Mouse (Mus musculus) right cerebral cortex, adult 2 months (tissue): ENCODE measurements around the gene Duxbl3.
"Not testable (repeated sequence)": the region's sequence is repeated elsewhere in the genome, so short reads cannot be mapped to it uniquely, and the experiment has no call there.

ENCODE experiments used
- DNase-seq, 2 experiments: peaks; one replicate each; pipeline ENCODE4 v3.0.0; 2021 to 2022; ENCODE audit warnings: low spot score in 2 of 2

The Duxbl3 gene

GRCm38 (mm10) chr14:26257756-26258617 is at the start of gene Duxbl3:
Duxbl3 (plus strand) TSS chr14:26257962.
- not testable (repeated sequence) for DNase-seq

DNA sequence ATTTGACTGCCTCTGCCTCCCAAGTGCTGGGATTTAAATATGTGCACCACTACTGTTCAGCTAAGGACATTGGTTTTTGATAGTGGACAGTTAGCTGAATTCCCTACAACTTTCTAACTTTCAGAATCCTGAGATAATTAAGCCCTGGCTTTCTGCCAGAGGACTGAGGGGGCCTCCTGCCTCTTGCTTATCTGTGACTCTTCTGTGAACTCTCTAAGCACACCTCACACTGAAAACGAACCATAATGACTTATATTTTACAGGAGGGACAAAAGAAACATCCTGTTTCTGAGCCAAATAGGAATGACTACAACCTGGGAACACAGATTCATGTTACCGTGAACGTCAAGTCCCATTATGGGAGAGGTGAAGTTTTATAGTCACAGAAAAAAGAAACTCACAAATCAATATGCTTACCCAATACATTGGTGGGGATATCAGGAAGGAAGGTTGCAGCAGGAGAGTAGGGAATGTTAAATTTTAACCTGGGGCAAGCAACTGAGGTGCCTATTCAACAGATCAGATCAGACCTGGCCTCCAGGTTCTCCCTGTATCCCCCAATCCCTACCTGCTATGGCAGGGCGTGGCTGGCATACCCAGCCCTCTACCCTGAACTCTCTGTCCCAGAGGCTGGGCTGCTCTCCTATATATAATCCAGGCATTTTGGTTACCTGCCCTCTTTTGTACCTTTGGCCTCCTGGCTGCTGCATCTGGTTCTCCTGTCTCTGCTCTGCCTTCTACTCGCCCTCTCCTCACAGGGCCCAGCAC is 41.3 kb upstream of the Duxbl3 start:
- not testable (repeated sequence) for DNase-seq

GRCm38 (mm10) chr14:26237183-26237582 is 20.6 kb upstream of the Duxbl3 start:
- DNase-seq = not testable (repeated sequence)

DNA sequence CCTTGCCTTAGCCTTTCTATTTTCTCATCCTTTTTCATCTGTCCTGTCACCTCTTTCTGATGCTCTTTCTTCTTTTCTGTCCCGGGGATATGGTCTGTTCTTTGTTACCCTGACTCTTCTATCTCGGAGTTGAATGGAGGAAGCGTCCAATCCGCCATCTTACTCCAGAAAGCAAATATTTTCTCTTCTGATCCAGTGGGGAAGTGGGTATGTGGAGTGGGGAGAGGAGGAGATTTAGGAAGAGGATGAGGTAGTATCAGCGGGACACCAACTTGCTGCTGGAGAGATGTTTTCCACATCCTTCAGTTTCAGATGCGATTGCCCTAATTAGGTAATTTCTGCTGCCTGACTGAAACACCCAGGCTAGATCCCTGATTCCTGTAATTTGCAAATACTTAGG is 967 bp downstream of the Duxbl3 start:
- DNase-seq = not testable (repeated sequence)

DNA sequence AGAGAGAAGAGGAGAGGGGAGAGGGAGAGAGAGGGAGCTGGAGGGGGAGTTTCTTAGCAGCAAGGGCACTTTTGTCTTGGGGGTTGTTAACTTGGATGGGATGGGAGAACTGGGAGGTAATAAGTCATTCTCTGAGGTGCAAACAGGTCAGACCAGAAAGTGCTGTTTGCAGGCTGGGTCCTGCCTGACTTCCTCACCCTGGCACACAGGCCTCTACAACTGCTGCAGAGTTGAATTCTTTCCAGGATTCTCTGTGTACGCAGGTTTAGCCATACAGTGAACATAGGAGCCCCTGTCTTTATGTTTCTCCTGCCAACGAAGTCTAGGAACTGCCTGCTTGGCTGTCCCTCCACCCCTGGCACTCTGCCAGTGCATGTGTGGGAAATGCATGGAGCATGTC is 29.0 kb downstream of the Duxbl3 start:
- DNase-seq = not testable (repeated sequence)

DNA sequence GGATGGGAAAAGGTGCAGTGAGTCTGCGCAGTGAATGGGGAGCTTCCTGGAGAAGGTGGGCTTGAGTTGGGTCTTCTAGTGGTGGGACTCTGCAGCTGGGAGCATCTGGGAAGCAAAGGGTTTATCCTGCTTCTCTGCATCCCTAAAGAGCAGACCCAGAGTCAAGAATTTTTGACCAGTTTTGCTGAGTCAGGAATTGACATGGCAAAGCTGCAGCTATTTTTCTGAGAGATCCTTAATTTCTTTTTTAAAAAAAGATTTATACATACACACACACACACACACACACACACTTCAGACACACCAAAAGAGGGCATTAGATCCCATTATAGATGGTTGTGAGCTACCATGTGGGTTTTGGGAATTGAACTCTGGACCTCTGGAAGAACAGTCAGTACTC is 36.1 kb downstream of the Duxbl3 start:
- DNase-seq = no peak

GRCm38 (mm10) chr14:26297055-26297454 is 39.3 kb downstream of the Duxbl3 start:
- DNase-seq = no peak

DNA sequence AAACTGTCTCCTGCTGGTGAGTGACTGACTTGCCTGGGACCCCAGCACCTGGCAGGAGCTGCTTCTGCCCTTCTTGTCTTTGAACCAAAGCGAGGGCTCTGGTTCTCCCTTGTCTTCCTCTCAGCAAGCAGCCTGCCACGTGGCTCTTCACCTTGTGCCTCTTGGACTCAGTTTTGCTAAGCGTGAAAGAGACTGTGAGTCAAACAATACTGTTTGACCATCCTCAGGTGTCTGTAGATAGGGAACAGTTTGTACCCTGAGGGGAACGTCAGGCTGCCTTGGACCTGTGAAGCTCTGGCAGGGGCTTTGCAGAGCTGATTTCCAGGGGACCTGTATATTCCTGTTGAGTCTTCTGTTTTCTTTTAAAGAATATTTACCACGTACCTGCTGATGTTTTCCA is 39.7 kb downstream of the Duxbl3 start:
- DNase-seq = no peak

GRCm38 (mm10) chr14:26303111-26303510 is 45.3 kb downstream of the Duxbl3 start:
- peak; percentile 78 to 83 for DNase-seq

DNA sequence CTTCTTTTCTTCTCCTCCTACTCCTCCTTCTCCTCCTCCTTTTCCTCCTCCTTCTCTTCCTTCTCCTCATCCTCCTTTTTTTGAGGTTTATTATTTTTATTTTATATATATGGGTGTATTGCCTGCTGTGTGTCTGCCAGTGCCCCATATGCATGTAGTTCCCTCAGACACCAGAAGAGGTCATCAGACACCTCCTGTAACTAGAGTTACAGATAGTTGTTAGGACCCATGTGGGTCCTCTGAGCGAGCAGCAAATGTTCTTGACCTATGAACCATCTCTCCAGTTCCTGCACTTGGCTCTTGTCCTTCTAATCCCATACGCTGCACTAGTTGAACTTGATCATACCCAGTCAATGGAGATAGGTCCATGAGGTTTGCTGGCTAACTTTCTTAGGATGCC is 48.3 kb downstream of the Duxbl3 start:
- DNase-seq = no peak

- DNase-seq = no peak
Measured at GRCm38 (mm10) chr14:26308813-26309212, 51.1 kb downstream of the Duxbl3 start.

GRCm38 (mm10) chr14:26309511-26309910 is 51.7 kb downstream of the Duxbl3 start:
- DNase-seq = no peak

DNA sequence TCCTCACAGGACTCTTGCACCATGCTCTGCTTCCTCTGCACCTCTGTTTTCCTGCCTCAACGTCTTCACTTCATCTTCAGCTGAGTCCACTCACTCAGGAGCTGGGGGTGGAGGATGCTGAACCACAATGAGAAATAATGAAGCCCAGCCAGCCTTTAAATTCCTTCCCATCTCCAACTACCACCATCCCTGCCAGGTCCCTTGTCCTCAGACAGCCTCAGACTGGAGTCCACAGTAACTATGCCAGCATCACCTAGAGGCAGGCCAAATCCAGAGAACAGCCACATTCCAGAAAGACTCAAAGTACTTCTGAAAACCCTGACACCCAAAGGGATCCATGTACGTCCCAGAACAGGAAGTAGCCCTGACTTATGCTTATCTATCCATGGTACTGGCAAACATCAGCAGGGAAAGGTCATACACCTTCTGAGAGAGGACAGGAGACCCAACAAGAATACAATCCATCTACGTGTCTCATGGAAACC is 58.5 kb downstream of the Duxbl3 start:
- no peak for DNase-seq
